Mouse (Mus musculus) embryonic facial prominence, embryonic 10.5 days (tissue): ENCODE measurements at regions not wholly inside any gene's neighbourhood (a gene's known extent, or its start where the extent isn't known, plus 50 kb on each side); places are given as distances from the start of the nearest gene placed in this dataset.
"Not testable (repeated sequence)": the region's sequence is repeated elsewhere in the genome, so short reads cannot be mapped to it uniquely, and the experiment has no call there.

Experiments used
- DNase-seq: peaks from one replicate; pipeline ENCODE4 v3.0.0-alpha.2; 2017; ENCODE audit warnings: low spot score
- H3K27ac ChIP-seq: fragments of 300-500 bp; sonication (generic); replicated peaks from 2 replicates; pipeline ENCODE4 v1.5.1; 2016; ENCODE audit warnings: mild to moderate bottlenecking
- H3K27me3 ChIP-seq: fragments of 300-500 bp; sonication (generic); replicated peaks from 2 replicates; pipeline ENCODE4 v1.6.1; 2016; ENCODE audit warnings: low read depth, mild to moderate bottlenecking; ENCODE audit not compliant: poor library complexity, severe bottlenecking
- H3K36me3 ChIP-seq: fragments of 300-500 bp; sonication (generic); replicated peaks from 2 replicates; pipeline ENCODE4 v1.6.1; 2016; ENCODE audit warnings: mild to moderate bottlenecking, moderate library complexity
- H3K4me1 ChIP-seq: fragments of 300-500 bp; sonication (generic); 2 replicates; pipeline ENCODE4 v1.6.1; 2016
- H3K4me3 ChIP-seq: fragments of 300-500 bp; sonication (generic); 2 replicates; pipeline ENCODE4 v1.5.1; 2016; ENCODE audit warnings: mild to moderate bottlenecking, moderate library complexity
- H3K9me3 ChIP-seq: fragments of 300-500 bp; sonication (generic); 2 replicates; pipeline ENCODE4 v1.6.1; 2016; ENCODE audit warnings: mild to moderate bottlenecking
- WGBS: fragments of 180-500 bp; shearing (Covaris S2); methylation state at CpG from one replicate; pipeline ENCODE4 v1.1.7; 2016; 5-methylcytosine and 5-hydroxymethylcytosine counted together

DNA sequence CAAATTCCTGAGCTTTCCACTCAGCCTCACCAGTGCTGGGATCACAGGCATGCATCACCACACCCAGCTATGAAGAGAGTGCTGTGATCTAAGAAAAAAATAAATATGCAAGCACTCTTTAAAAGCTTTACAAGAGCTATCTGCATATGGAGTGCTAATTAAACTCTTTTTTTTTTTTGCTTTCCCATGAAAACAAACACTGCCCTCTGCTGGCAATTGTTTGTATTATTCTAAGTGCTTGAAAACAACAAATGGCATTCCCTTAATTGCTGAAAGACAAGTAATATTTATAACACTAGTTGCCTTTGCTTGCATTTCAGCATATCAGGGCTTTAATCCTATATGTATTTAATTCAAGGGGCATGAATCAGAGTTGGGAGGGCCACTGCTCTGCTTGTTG is 91.8 kb downstream of the 5730507C01Rik start:
- not testable (repeated sequence) for H3K27me3 ChIP-seq, H3K4me1 ChIP-seq, H3K4me3 ChIP-seq, H3K9me3 ChIP-seq, H3K27ac ChIP-seq, H3K36me3 ChIP-seq, DNase-seq

DNA sequence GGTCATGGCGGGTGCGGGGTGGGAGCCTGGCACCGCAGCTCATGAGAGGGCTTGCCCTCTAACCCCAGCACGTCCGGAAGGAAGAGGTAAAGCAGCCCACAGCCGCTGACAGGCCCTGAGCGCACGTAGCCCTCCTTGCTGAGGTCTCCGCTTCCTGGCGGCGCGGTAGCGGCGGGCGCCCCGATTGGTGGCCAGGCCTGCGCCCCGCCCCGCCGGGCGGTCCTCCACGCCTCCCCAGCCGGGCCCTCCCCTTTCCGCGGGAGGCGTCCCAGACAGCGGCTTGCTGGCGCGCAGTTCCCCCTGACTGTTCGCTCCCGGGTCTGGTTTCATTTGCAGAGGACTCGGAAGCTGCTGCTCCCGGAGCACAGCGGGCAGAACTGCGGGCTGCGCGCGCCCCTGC is 95.5 kb downstream of the 5730507C01Rik start:
- DNase-seq, result peak; percentile 93
- Histone ChIP-seq H3K36me3 (peaks cover 5% of the 10 kb centered on the region), H3K4me1 (no peaks in the 10 kb centered on the region), H3K9me3 (peaks cover 15% of the 10 kb centered on the region), H3K27ac (peak overlapping the region; percentile 90), H3K4me3 (peak overlapping the region; percentile 69), H3K27me3 (no peaks in the 10 kb centered on the region)
- under 1% methylated on average over 37 of the region's 38 CpGs for whole genome bisulfite sequencing

DNA sequence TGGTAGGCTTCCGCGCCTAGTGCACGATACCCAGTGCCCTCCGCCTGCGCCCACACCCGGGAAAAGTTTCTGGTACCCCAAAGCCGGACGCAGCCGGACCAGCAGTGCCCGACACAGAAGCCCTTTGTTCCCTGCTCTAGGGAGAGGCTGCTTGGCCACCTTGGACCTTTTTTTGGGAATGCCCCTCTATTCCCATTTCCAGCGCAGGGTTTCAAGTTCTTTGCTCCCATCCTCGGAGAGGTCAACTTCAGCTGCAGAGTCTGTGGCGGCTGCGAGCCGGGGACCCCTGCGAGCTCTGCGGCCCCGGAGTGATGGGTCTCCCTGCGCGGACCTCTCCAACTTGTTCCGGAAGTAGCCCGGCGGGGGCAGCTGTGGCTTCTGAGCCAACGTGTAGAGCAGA is 96.3 kb downstream of the 5730507C01Rik start:
- H3K27ac ChIP-seq, result peak overlapping the region; percentile 90
- 2% methylated on average over 24 of the region's 24 CpGs for WGBS
- H3K4me1 ChIP-seq, H3K27me3 ChIP-seq, H3K36me3 ChIP-seq: not testable (repeated sequence)
- H3K4me3 ChIP-seq, result peak overlapping the region; percentile 69
- peak; percentile 25 for DNase-seq
- peaks cover 19% of the 10 kb centered on the region for H3K9me3 ChIP-seq
